Mouse (Mus musculus): ENCODE results near the gene Pram1. TPM values are rescaled to one million over a fixed set of nuclear protein-coding genes. Genes with fewer than 3 reads are reported as not detected.

Gene Pram1
- polyA plus RNA-seq, 1 experiment from 2014 or later, result 0.72 TPM

- H3K4me3 ChIP-seq, result peak overlapping the region; percentile 62
- ATAC-seq (ENCODE audit: insufficient number of reproducible peaks, insufficient read depth, low FRiP score, low TSS enrichment, low read depth), result no peak
- peak overlapping the region; percentile 88 for H3K9ac ChIP-seq
- peak overlapping the region; percentile 64 for H3K4me2 ChIP-seq
- peaks cover 25% of the 10 kb centered on the region for H3K4me1 ChIP-seq
- H3K9me3 ChIP-seq, result no peaks in the 10 kb centered on the region
- H3K27me3 ChIP-seq, result no peaks in the 10 kb centered on the region
- peaks cover 34% of the 10 kb centered on the region for H3K36me3 ChIP-seq
- peak overlapping the region; percentile 99 for H3K27ac ChIP-seq
- 69% methylated on average over 12 of the region's 12 CpGs for WGBS
Measured at GRCm38 (mm10) chr17:33629487-33630125, 8.2 kb upstream of the Pram1 start.

GRCm38 (mm10) chr17:33630171-33630895 lies 7.5 kb upstream of the Pram1 start:
- H3K9me3 ChIP-seq, result no peaks in the 10 kb centered on the region
- H3K4me3 ChIP-seq, result peak overlapping the region; percentile 12; the same call in 1 of the 2 replicates
- peaks cover 25% of the 10 kb centered on the region for H3K4me1 ChIP-seq
- peak overlapping the region; percentile 88 for H3K9ac ChIP-seq
- WGBS, result 66% methylated on average over 13 of the region's 13 CpGs
- no peak for ATAC-seq (ENCODE audit: insufficient number of reproducible peaks, insufficient read depth, low FRiP score, low TSS enrichment, low read depth)
- peaks cover 34% of the 10 kb centered on the region for H3K36me3 ChIP-seq
- H3K27ac ChIP-seq, result 0 out of 2 replicates have a peak overlapping the region, but pooled peaks have one; percentile 48
- no peaks in the 10 kb centered on the region for H3K27me3 ChIP-seq
- H3K4me2 ChIP-seq, result peak overlapping the region; percentile 64

DNA sequence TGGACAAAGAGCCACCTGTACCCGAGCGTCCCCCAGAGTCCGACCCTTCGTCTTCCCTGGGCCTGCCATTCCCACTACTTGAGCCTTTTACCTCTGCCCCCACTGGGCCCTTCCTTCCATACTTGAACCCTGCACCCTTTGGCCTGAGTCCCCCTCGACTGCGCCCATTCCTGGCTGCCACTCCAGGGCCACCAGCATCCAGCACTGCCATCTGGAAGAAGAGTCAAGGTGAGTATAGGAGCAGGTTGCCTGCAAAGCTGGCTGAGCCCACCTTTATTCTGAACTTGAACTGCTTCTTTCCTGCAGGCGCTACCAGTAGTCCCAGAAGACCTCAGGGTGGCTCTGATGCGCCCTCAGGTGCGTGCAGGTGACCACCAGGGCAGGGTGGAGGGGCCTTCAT lies 6.6 kb upstream of the Pram1 start:
- Histone ChIP-seq H3K27me3 (no peaks in the 10 kb centered on the region), H3K9me3 (no peaks in the 10 kb centered on the region), H3K4me1 (peaks cover 25% of the 10 kb centered on the region), H3K4me3 (no peak overlapping the region), H3K36me3 (peaks cover 34% of the 10 kb centered on the region), H3K27ac (no peak overlapping the region), H3K9ac (no peak overlapping the region), H3K4me2 (no peak overlapping the region)
- 92% methylated on average over 9 of the region's 9 CpGs for WGBS
- ATAC-seq (ENCODE audit: insufficient number of reproducible peaks, insufficient read depth, low FRiP score, low TSS enrichment, low read depth), result no peak

- no peaks in the 10 kb centered on the region for H3K9me3 ChIP-seq
- no peak overlapping the region for H3K4me2 ChIP-seq
- H3K9ac ChIP-seq, result no peak overlapping the region
- H3K27ac ChIP-seq, result no peak overlapping the region
- ATAC-seq (ENCODE audit: insufficient number of reproducible peaks, insufficient read depth, low FRiP score, low TSS enrichment, low read depth), result no peak
- 85% methylated on average over 5 of the region's 5 CpGs for WGBS
- H3K4me1 ChIP-seq, result peaks cover 25% of the 10 kb centered on the region
- no peak overlapping the region for H3K4me3 ChIP-seq
- no peaks in the 10 kb centered on the region for H3K27me3 ChIP-seq
- H3K36me3 ChIP-seq, result peaks cover 34% of the 10 kb centered on the region
Measured at GRCm38 (mm10) chr17:33631796-33632195, 6.1 kb upstream of the Pram1 start.

DNA sequence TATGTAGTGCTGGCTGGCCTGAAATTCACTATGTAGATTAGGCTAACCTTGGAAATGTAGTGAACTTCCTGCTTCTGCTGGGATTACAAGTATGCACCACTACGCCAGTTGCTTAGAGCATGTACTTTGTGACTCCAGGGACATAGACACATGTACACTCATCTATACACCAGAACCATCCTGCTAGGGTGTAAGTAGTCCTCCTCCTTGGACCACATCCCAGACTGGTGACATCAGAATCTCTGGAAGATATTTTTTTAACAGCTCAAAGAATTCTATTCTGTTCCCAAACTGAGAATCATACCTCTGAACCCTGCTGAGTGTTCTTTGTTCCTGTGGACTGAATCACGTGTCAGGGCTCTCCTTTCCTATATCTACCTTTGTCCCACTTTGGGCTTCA lies 818 bp upstream of the Pram1 start:
- Histone ChIP-seq H3K4me1 (no peaks in the 10 kb centered on the region), H3K9me3 (no peaks in the 10 kb centered on the region), H3K9ac (no peak overlapping the region), H3K27me3 (no peaks in the 10 kb centered on the region), H3K4me2 (no peak overlapping the region), H3K27ac (no peak overlapping the region), H3K4me3 (no peak overlapping the region), H3K36me3 (peaks cover 45% of the 10 kb centered on the region)
- WGBS, result 86% methylated on average over 2 of the region's 2 CpGs
- ATAC-seq (ENCODE audit: insufficient number of reproducible peaks, insufficient read depth, low FRiP score, low TSS enrichment, low read depth), result no peak

GRCm38 (mm10) chr17:33639743-33640142 lies 1.9 kb downstream of the Pram1 start:
- ATAC-seq (ENCODE audit: insufficient number of reproducible peaks, insufficient read depth, low FRiP score, low TSS enrichment, low read depth), result no peak
- Histone ChIP-seq H3K9ac (no peak overlapping the region), H3K36me3 (peaks cover 53% of the 10 kb centered on the region), H3K4me1 (no peaks in the 10 kb centered on the region), H3K4me2 (no peak overlapping the region), H3K27ac (no peak overlapping the region), H3K4me3 (no peak overlapping the region), H3K27me3 (no peaks in the 10 kb centered on the region), H3K9me3 (no peaks in the 10 kb centered on the region)
- WGBS, result 65% methylated on average over 6 of the region's 6 CpGs

DNA sequence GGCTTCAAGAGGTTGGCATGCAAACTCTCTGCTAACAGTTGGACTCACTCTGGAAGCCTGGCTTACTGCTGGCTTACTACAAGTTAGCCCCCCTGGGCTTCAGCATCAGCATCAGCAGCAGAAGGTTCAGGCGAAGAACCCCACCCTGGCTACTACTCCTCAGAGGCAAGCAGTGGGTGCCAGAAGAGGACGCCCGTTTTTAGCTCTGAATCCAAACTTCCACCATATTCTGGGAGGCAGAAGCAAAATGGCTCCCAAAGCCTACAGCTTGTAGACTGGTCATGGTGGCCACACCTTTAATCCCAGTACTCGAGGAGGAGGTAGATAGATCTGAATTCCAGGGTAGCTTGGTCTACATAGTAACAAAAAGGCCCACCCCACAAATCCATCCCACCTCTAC lies 6.2 kb downstream of the Pram1 start:
- Histone ChIP-seq H3K36me3 (peaks cover 82% of the 10 kb centered on the region), H3K27me3 (no peaks in the 10 kb centered on the region), H3K27ac (no peak overlapping the region), H3K4me2 (no peak overlapping the region), H3K4me3 (no peak overlapping the region), H3K9ac (no peak overlapping the region), H3K4me1 (no peaks in the 10 kb centered on the region), H3K9me3 (no peaks in the 10 kb centered on the region)
- 95% methylated on average over 4 of the region's 4 CpGs for WGBS
- ATAC-seq (ENCODE audit: insufficient number of reproducible peaks, insufficient read depth, low FRiP score, low TSS enrichment, low read depth), result no peak

GRCm38 (mm10) chr17:33645073-33645472 lies 7.2 kb downstream of the Pram1 start:
- Histone ChIP-seq H3K9me3 (no peaks in the 10 kb centered on the region), H3K9ac (no peak overlapping the region), H3K4me2 (no peak overlapping the region), H3K27me3 (no peaks in the 10 kb centered on the region), H3K27ac (no peak overlapping the region), H3K36me3 (peaks cover 92% of the 10 kb centered on the region), H3K4me1 (no peaks in the 10 kb centered on the region), H3K4me3 (no peak overlapping the region)
- WGBS, result 93% methylated on average over 8 of the region's 8 CpGs
- ATAC-seq (ENCODE audit: insufficient number of reproducible peaks, insufficient read depth, low FRiP score, low TSS enrichment, low read depth), result no peak

- ATAC-seq (ENCODE audit: insufficient number of reproducible peaks, insufficient read depth, low FRiP score, low TSS enrichment, low read depth), result no peak
- WGBS, result 98% methylated on average over 34 of the region's 34 CpGs
- Histone ChIP-seq H3K27ac (no peak overlapping the region), H3K36me3 (peaks cover 94% of the 10 kb centered on the region), H3K4me1 (no peaks in the 10 kb centered on the region), H3K4me2 (no peak overlapping the region), H3K27me3 (no peaks in the 10 kb centered on the region), H3K9me3 (no peaks in the 10 kb centered on the region), H3K4me3 (no peak overlapping the region), H3K9ac (no peak overlapping the region)
Measured at GRCm38 (mm10) chr17:33649781-33650475, 12.1 kb downstream of the Pram1 start.

DNA sequence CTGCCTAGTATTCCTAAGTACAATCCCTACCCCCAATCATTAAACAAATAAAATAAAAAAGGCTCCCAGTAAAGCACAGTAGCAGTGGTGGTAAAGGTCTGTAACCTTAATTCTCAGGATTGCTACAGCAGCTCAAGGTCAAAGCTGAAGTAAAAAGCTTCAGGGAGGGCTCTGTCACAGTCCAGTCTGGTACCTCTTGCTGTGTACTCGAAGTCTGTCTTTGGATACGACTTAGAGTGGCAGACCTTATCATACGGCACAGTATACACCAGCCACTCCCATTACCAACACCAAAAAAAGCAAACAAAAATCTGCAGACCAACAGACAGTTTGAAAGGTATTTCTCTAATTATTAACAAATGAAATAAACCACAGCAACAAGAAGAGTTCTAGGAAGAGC lies 29.0 kb downstream of the Pram1 start:
- Histone ChIP-seq H3K9me3 (no peaks in the 10 kb centered on the region), H3K27ac (no peak overlapping the region), H3K4me1 (peaks cover 6% of the 10 kb centered on the region; the same call in 1 of the 2 replicates), H3K4me3 (no peak overlapping the region), H3K27me3 (no peaks in the 10 kb centered on the region), H3K9ac (no peak overlapping the region), H3K4me2 (no peak overlapping the region), H3K36me3 (peaks cover 59% of the 10 kb centered on the region)
- ATAC-seq (ENCODE audit: insufficient number of reproducible peaks, insufficient read depth, low FRiP score, low TSS enrichment, low read depth), result no peak
- WGBS, result 82% methylated on average over 3 of the region's 3 CpGs

GRCm38 (mm10) chr17:33669681-33670080 lies 31.8 kb downstream of the Pram1 start:
- H3K27ac ChIP-seq, result no peak overlapping the region
- H3K9me3 ChIP-seq, result no peaks in the 10 kb centered on the region
- ATAC-seq (ENCODE audit: insufficient number of reproducible peaks, insufficient read depth, low FRiP score, low TSS enrichment, low read depth), result no peak
- WGBS, result 89% methylated on average over 3 of the region's 3 CpGs
- no peaks in the 10 kb centered on the region for H3K27me3 ChIP-seq
- H3K4me3 ChIP-seq, result no peak overlapping the region
- H3K9ac ChIP-seq, result no peak overlapping the region
- H3K36me3 ChIP-seq, result peaks cover 42% of the 10 kb centered on the region
- peaks cover 14% of the 10 kb centered on the region; the same call in 1 of the 2 replicates for H3K4me1 ChIP-seq
- no peak overlapping the region for H3K4me2 ChIP-seq
